Mouse (Mus musculus) small intestine, adult 2 months (tissue): ENCODE data around the gene Supt16. TPM values are rescaled to one million over a fixed set of nuclear protein-coding genes. Genes with fewer than 3 reads are reported as not detected.

Experiments used
- H3K27ac ChIP-seq: fragments of 200-500 bp; 2 replicates; pipeline ENCODE4 v1.5.1; 2012; ENCODE audit warnings: low read depth, low read length, control low read depth, inconsistent platforms; ENCODE audit not compliant: insufficient read depth
- H3K27me3 ChIP-seq: fragments of 200-500 bp; 2 replicates; pipeline ENCODE4 v1.6.1; 2012; ENCODE audit warnings: mild to moderate bottlenecking, moderate library complexity, low read length, inconsistent platforms; ENCODE audit not compliant: control insufficient read depth, insufficient read depth
- H3K36me3 ChIP-seq: fragments of 200-500 bp; 2 replicates; pipeline ENCODE4 v1.6.1; 2012; ENCODE audit warnings: mild to moderate bottlenecking, low read length, control low read depth, inconsistent platforms; ENCODE audit not compliant: control insufficient read depth, insufficient read depth
- H3K4me1 ChIP-seq: fragments of 200-500 bp; 2 replicates; pipeline ENCODE4 v1.6.1; 2012; ENCODE audit warnings: low read length, inconsistent platforms, mixed read lengths; ENCODE audit not compliant: control insufficient read depth, insufficient read depth, insufficient read length
- H3K4me3 ChIP-seq: fragments of 200-500 bp; 2 replicates; pipeline ENCODE4 v1.5.1; 2012; ENCODE audit warnings: low read depth, mild to moderate bottlenecking, control low read depth, inconsistent platforms, low read length, moderate library complexity
- CTCF ChIP-seq: fragments of 200-500 bp; IDR thresholded peaks from 2 replicates; pipeline ENCODE4 v1.5.1; 2012; ENCODE audit warnings: low read depth, mild to moderate bottlenecking, control low read depth, inconsistent platforms, low read length, moderate library complexity, mixed read lengths; ENCODE audit not compliant: insufficient replicate concordance, insufficient read length; ENCODE audit errors: extremely low read depth
- POLR2A ChIP-seq: fragments of 200-500 bp; IDR thresholded peaks from 2 replicates; pipeline ENCODE4 v1.6.1; 2012; ENCODE audit warnings: low read depth, mild to moderate bottlenecking, control low read depth, inconsistent platforms, low read length, moderate library complexity
- WGBS: fragments of 180-500 bp; shearing (Covaris S2); methylation state at CpG from one replicate; pipeline ENCODE4 v1.1.7; 2018; 5-methylcytosine and 5-hydroxymethylcytosine counted together
- polyA plus RNA-seq: library from polyadenylated mRNA; depleted of rRNA; stranded (reverse); fragments of >200 nt; gene quantifications from 2 replicates; pipeline ENCODE4 v1.2.3, GENCODE M21; 2012; rRNA removed

Gene Supt16
- polyA plus RNA-seq, result 1.7 and 4.0 TPM in 2 replicates

- TF ChIP-seq POLR2A (peak; percentile 29; the same call in 1 of the 2 replicates), CTCF (no peak)
- Histone ChIP-seq H3K4me3 (peak within 1 kb of the TSS; percentile 83), H3K27ac (peak within 1 kb of the TSS; percentile 98), H3K4me1 (0 out of 2 replicates have a peak, but pooled peaks cover 2% of the 10 kb centered on the region), H3K36me3 (peaks cover 13% of the 10 kb centered on the region), H3K27me3 (no peaks in the 10 kb centered on the region)
- under 1% methylated on average over 59 of the region's 59 CpGs for WGBS
Measured at GRCm38 (mm10) chr14:52197156-52197878, at the start of gene Supt16. TSS of gene Supt16 (minus strand) at chr14:52197416.

GRCm38 (mm10) chr14:52246129-52246528 is 48.9 kb upstream of the Supt16 start:
- no peak overlapping the region for H3K4me3 ChIP-seq
- no peaks in the 10 kb centered on the region for H3K36me3 ChIP-seq
- H3K27ac ChIP-seq, result no peak overlapping the region
- peaks cover 4% of the 10 kb centered on the region for H3K4me1 ChIP-seq
- no peak for TF ChIP-seq CTCF
- no peak for TF ChIP-seq POLR2A
- H3K27me3 ChIP-seq, result no peaks in the 10 kb centered on the region
- 66% methylated on average over 4 of the region's 4 CpGs for WGBS

GRCm38 (mm10) chr14:52244690-52245042 is 47.5 kb upstream of the Supt16 start:
- Histone ChIP-seq H3K4me1 (peaks cover 4% of the 10 kb centered on the region), H3K36me3 (no peaks in the 10 kb centered on the region), H3K27me3 (no peaks in the 10 kb centered on the region), H3K27ac (peak overlapping the region; percentile 77), H3K4me3 (peak overlapping the region; percentile 73)
- TF ChIP-seq POLR2A, result no peak
- TF ChIP-seq CTCF, result no peak
- WGBS, result 4% methylated on average over 7 of the region's 7 CpGs

GRCm38 (mm10) chr14:52244041-52244689 is 46.9 kb upstream of the Supt16 start:
- Histone ChIP-seq H3K27ac (peak overlapping the region; percentile 77), H3K4me1 (peaks cover 4% of the 10 kb centered on the region), H3K27me3 (no peaks in the 10 kb centered on the region), H3K4me3 (peak overlapping the region; percentile 73), H3K36me3 (no peaks in the 10 kb centered on the region)
- no peak for TF ChIP-seq CTCF
- peak; percentile 42; the same call in 1 of the 2 replicates for TF ChIP-seq POLR2A
- WGBS, result under 1% methylated on average over 32 of the region's 32 CpGs

GRCm38 (mm10) chr14:52236216-52236615 is 39.0 kb upstream of the Supt16 start:
- Histone ChIP-seq H3K4me3 (no peak overlapping the region), H3K27me3 (no peaks in the 10 kb centered on the region), H3K4me1 (no peaks in the 10 kb centered on the region), H3K36me3 (peaks cover 43% of the 10 kb centered on the region), H3K27ac (no peak overlapping the region)
- TF ChIP-seq POLR2A, result no peak
- TF ChIP-seq CTCF, result no peak
- 92% methylated on average over 1 of the region's 1 CpGs for WGBS

- H3K36me3 ChIP-seq, result peaks cover 51% of the 10 kb centered on the region
- TF ChIP-seq POLR2A (no peak), CTCF (no peak)
- WGBS, result 81% methylated on average over 7 of the region's 7 CpGs
Measured at GRCm38 (mm10) chr14:52235165-52235564, 37.9 kb upstream of the Supt16 start.

GRCm38 (mm10) chr14:52232249-52232648 is 35.0 kb upstream of the Supt16 start:
- 88% methylated on average over 6 of the region's 6 CpGs for WGBS
- peaks cover 62% of the 10 kb centered on the region for H3K36me3 ChIP-seq

More at GRCm38 (mm10) chr14:52235165-52235564, 37.9 kb upstream of the Supt16 start:
- Histone ChIP-seq H3K27ac (no peak overlapping the region), H3K27me3 (no peaks in the 10 kb centered on the region), H3K4me1 (no peaks in the 10 kb centered on the region), H3K4me3 (no peak overlapping the region)

More at GRCm38 (mm10) chr14:52232249-52232648, 35.0 kb upstream of the Supt16 start:
- no peak overlapping the region for H3K4me3 ChIP-seq
- no peak overlapping the region for H3K27ac ChIP-seq
- TF ChIP-seq CTCF (no peak), POLR2A (no peak)
- H3K27me3 ChIP-seq, result no peaks in the 10 kb centered on the region
- H3K4me1 ChIP-seq, result no peaks in the 10 kb centered on the region
